Mouse (Mus musculus) lung, postnatal 14 days (tissue): Measurements from ENCODE around the gene Nrtn.
A peak's percentile ranks its signal among the peaks of the same experiment; 100 is the strongest.

Source experiments
- DNase-seq: peaks from one replicate; pipeline ENCODE4 v3.0.0; 2021

Nrtn gene

DNA sequence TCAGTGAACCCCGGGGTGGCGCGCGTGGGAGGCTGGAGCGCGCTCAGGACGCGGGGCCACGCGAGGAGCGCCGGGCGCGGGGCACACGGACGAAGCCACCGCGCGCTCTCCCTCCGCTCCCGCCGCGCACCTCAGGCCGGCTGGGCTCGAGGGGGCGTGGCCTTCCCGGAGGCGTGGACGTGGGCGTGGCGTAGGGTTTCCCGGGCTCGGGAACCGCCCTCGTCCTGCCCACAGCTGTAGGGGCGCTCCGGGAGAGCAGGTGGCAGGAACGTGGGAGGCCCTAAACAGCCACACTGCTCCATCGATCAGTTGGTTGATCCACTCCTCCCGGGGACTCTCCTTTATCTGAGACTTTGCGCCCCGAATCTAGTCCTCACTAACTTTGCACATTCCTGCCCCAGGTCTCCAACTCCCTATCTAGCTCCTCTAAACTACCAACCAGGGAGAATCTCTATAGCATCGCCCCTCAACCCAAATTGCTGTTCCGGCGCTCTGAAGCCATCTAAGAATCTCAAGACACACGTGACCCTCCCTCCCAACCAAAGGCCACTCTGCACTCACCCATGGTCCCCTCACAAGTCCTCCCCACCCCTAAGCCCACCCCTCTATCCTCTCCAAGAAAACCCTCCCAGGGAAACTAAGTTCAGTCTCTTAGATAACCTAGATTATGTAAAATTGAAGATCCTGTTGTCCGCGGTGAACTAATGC, at the start of gene Nrtn:
Gene Nrtn (minus strand): TSS at position 115 of the 708 bp plus-strand sequence.
- DNase-seq: peak; percentile 93

DNA sequence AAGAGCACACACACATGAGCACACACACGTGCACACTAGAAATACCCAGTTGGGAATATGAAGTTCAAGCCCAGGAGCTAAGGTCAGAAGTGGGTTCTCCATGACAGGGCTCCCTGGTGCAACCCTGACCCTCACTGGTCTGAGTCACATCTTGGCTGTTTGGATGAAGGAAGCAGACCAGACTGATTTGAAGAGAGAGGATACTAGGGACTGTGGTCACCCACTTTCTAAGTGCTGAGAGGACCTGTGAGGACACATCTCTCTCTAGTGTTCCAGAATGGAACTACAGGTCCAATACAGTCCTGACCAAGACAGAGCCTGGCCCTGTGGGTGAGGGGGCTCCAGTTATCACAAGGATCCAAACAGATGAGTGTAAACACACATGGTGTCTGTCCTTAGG, 48.5 kb upstream of the Nrtn start:
- DNase-seq: no peak

DNA sequence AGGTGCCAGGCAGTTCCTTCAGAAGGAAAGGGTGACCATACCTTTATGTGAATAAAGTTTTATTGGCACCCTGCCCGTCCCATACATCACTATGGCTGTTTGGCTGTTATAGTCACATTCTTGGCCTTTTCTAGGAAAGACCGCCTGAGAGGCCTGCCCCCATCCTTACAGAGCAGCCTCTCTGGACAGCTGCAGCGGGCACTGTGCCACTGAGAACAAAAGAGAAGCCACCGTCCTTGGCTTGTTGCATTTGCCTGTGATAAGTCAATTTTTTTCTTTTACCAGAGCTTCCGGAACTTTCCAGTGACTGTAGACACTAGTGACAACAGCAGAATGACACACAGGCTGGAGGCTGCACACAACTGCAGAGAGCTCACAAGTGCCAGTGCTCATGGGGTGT, 47.6 kb upstream of the Nrtn start:
- no peak for DNase-seq

DNA sequence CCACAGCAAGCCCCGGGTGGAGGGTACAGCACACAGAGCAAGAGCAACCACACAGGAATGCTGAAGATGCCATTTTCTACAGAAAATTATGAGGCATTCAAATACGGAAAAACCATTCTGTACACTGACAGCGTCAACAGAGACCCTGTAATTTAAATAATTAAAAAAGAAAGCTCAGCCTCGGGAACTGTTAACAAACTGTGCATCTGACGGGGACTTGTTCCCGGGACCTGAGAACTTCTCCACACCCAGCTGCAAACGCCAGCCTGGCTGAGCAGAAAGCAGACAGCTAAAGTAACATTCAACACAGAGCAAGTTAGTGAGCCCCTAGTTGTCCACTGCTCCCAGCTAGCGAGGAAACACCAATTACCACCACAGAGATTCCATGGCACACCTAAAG, 44.7 kb upstream of the Nrtn start:
- DNase-seq: no peak

DNA sequence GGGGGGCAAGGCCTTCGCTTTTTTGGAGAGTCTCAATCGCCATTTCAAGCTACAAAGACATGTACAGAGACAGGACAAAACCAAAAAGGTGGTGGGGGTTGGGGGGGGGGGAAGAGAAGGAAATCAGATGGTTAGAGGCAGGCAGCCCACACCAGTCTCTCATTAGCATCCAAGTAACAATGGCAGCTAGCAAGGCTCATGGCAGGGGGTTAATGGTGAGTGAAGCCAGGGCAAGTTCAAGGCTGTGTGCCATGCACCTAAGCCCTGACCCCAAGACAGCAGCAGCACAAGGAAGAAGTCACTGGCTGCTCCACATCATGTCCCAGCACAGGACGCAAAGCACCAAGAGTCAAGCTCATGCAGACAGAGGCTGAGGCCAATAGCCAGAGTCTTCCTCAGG, 41.9 kb upstream of the Nrtn start:
- no peak for DNase-seq

DNA sequence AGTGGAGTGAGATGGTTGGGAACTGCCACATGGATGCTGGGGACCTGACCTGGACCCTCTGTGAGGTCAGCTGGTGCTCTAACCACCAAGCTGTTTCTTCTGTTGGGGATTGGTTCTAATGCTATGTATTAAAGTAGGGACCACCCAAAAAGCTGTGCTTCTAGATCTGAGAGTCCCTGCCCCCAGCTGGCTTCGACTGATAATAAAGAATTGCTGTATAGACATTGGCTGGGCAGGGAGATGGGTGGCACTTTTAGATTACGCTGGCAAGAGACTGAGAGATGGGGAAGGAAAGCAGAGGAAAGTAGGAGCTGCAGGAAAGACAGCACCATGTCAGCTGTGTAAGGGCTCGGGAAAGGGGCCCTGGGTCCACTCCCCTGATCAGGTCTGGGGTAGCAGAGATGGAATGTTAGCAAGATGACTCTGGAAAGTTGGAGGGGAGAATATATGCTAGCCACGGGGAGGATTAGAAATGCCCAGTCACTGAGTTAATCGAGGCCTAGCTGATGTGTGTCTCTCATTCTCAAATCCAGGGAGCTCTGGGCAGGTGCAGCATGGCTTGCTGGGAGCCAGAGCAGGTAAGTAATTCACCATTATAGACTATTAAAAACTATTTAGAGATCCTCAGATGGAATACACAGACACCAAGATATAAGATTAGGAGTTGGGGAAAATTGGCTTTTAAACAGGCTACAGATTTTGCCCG, 36.4 kb upstream of the Nrtn start:
- no peak for DNase-seq

DNA sequence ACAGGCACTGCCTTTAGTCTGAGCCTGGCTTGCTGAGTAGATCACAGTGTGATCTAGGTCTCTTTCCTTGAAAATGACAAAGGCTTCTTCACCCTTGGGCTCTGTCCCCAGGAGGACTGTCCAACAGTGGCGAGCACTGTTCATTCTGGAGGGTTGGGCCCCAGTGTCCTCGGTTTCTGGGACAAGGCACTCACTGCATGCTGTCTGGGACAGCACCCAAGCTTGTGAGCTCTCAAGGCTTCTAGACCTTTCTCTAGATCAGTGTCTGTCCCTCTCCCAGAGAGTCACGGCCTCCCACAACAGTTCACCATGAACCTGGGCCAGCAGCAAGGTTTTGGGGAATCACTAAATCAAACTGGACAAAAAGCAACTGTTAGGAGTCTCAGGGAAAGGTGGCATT, 35.3 kb upstream of the Nrtn start:
- DNase-seq: no peak

DNA sequence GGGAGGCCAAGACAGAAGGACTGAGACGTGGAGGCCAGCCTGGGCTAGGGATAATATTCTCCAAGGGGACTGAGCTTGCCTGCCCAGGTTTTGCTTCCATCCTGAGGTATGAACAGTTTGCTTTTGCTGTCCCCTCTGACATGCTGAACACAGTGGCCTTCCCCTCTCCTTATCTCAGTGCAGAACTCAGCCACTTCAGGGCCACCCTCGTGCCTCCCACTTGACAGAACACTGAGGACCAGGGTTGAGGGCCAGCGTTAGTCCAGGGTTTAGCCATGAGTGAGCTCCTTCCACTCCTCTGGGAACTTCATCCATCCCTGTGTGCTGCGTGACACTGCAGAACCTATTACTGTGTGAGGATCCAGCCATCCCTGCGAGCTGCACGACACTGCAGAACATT, 32.0 kb upstream of the Nrtn start:
- DNase-seq: no peak

DNA sequence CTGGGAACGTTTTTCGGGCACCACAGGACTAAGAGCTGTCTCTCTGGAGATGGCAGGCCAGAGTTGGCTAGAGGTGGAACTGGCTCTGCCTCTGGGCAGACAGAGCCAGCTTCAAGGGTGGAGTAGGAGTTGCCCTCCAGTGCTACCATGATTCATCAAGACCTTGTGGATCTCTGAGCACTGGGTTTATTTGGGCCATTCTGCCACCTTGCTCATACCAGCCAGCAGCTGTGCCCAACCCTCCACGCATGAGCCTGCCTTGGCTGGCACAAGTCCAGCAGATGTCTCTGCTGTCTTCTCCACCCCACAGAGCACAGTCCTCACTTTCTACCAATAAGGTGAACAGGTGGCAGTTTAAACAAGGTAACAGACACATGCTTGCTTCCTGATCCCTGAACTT, 31.6 kb upstream of the Nrtn start:
- DNase-seq: no peak

DNA sequence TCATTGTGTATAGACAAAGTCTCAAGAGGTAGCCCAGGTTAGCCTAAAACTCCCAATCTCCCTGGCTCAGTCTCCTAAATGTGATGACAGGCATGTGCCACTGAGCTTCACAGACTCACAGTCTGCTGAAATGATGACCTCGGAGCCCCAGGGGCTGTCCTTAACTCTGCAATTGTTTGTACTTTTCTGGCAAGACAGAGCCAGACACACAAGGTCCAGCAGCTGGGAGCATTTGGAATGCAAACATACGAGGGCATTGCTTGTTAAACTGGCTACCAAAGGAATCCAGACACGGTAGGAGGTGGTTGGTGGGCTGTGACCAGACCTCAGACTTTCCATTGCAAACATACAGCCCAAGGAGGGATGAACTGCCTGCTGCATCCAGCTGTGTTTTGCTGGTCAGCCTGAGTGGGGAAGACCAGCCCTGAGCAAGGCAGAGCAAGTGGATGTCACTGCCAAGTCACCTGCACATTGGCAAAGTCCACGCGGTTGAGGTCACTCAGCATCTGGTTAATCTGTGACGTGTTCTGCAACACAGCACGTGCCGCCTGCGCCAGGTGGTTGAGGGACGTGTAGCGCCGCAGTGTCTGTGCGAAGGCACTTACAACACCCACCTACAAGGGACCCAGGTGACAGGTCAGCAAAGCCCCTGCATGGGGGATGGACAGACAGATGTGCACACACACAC, 23.1 kb upstream of the Nrtn start:
- no peak for DNase-seq

DNA sequence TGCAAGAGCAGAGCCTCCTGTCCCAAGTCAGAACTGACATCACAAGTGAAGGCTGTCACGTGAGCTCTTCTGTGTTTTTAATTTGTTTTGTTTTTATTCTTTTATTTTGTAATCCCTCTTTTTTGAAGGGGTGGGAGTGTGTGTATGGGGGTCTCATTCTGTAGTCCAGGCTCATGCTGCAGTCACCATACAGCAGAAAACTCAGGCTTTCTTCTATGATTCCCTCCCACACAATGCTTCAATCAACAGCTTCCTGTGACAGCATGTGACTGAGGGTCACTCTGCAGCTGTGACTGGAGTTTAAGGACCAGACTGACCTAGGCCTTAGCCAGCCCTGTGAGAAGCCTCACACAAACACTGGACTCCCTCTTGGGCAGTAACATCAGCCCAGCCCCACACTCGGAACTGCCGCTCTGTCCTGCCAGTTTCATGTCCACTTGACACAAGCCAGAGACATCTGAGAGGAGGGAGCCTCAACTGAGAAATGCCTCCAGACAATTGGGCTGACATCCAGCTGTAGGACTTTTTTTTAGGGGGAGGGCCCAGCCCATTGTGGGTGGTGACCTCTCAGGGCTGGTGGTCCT, 21.5 kb upstream of the Nrtn start:
- DNase-seq: no peak

DNA sequence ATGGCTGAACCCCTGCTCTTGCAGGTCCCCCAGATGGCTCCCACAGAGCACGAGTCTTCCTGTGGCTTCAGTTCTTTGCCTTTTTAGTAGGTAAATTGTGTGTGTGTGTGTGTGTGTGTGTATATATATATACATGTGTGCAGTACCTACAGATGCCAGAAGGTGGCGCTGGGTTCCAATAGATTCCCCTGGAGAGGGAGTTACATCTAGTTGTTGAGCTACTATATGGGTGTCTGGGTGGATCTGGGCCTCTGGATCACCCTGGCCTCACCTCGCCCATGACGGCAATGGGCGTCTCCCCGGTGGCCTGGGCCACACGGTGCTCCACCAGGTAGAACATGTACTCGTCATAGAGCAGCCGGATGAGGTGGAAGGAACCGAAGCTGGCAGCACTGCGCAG, 20.2 kb upstream of the Nrtn start:
- no peak for DNase-seq

DNA sequence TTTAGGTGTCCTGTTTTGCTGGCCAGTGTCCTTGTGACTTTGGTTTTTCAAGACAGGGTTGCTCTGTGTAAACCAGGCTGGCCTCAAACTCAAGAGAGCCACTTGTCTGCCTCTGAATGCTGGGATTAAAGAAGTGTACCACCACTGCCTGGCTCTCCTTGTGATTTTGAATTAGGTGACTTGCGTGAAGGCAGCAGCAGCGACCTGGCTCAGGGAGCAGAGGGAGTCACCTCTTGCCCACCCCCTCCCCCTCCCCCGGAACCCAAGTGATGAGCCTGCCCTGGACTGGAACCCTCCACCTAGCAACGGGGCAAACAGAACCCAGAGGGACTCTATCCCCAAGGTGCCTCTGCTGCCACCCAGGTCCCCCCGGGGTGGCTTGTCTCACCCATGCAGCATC, 12.6 kb upstream of the Nrtn start, which contains the start of gene Prr22:
Gene Prr22 (plus strand): TSS at position 301 of the 400 bp plus-strand sequence.
- no peak for DNase-seq

DNA sequence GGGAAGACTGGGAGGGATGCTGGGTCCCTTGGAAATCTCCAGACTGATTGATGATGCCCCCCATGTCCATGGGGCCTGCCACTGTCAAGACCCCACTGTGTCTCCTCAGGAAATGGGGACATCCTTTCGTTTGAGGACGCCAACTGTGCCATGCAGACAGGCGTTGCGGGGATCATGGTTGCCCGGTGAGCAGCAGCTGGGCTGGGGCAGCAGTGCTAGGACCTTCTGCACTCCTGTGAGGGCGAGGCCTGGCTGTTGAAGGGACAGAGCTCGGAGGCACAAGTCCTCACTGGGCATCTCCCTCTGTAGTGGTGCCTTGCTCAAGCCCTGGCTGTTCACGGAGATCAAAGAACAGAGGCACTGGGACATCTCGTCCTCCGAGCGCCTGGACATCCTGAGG, 11.6 kb upstream of the Nrtn start:
- no peak for DNase-seq

DNA sequence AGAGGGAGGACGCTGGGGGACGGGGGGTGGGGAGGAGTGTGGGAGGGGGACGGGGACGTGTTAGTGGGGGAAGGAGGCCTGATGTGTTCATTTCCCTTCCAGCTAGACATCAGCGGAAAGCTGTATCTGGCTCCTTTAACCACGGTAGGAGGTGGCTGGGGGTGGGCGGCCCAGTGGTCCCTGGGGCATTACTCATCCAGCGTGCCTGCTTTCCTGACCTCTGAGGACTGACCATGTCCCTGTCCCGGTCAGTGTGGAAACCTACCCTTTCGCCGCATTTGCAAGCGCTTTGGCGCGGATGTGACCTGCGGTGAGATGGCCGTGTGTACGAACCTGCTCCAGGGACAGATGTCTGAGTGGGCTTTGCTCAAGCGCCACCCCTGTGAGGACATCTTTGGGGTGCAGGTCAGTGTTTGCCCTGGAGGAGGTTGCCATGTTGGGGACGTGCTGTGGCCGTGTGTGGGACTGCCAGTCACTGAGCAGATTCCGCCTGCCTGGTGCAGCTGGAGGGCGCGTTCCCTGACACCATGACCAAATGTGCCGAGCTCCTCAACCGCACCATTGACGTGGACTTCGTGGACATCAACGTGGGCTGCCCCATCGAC, 10.3 kb upstream of the Nrtn start:
- DNase-seq: no peak

DNA sequence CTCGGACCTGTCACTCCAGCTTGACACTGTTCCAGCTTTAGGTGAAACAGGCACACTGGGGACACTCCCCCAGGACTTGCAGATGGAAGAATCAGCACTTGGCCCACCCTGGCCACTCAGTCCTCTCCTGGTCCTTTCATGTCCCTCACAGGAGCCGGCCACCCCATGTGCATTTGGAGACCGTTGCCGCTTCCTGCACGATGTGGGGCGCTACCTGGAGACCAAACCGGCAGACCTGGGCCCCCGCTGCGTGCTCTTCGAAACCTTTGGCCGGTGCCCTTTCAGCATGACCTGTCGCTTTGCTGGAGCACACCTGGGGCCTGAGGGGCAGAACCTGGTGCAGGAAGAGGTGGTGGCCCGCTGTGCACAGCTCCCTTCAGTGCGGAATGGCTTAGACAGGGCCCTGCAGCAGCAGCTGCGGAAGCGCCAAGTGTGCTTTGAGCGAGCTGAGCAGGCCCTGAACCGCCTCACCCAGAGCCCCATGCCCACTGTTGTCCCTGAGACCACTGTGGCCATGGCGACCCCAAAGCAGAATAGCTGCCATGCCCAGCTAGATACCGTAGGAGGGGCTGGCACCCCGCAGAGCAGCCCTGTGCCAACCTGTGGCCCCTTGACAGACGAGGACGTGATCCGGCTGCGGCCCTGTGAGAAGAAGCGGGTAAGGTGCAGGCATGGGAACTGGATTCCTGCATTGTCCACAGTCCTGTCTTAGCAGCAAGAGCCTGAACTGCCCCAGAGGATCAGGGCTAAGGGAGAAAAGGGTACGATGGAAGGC, 9.5 kb upstream of the Nrtn start:
- DNase-seq: no peak

DNA sequence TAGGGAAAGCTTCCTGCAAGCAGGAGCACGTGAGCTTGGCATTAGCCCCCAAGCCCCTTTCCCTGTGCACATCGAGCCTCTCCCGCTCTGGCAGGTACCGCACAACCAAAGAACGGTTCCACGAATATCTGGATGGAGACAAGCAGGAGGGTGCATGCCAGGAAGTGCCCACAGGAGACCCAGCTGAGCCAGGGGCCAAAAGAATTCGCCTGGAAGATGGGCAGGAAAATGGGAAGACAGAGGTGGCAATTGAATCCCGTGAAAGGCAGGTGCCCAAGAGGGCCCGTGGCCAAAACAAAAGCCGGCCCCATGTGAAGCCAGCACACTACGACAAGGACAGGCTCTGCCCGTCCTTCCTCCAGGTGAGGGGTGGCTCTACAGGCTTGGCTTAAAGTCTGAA, 8.1 kb upstream of the Nrtn start:
- DNase-seq: no peak

DNA sequence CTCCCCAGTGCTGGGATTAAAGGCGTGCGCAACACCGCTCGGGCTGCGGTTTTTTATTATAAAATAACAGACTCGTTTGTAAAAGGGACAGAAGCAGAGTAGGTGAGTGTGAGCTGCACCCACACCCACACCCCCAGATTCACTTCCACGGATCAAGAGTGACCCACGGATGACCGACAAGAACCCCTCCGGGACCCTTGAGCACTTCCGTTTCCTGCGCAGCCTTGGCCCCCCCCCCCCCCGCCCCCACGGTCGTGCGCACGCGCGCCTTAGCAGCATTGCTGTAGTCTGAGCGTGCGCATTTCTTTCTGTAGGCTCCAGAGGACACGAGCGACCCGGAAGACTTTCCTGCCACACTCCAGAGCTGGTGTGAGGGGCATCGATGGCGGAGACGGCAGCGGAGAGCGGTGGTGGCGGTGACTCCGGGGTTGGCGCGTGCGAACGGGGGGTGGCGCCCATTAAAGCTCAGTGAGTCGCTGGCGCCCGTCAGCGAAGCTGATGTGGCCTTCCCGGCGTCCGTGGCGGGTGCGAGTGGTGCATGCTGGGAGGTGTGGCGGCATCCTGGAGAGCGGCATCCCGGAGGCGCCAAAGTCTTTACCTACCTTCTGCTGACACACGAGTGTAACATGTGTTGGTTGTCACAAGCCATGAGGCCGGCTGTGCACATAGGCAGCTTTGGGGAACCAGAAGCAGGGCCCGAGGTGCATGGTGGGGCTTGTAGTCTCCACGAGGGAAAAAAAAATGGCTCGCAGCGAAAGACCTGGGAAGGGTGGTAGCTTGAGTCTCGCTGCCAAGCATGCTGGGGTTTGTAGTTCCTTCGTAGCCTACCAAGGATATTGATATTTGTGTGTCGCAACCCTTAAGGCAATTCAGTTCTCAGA, 7.4 kb upstream of the Nrtn start, which contains the start of gene Dus3l:
Gene Dus3l (plus strand): TSS at position 284 of the 881 bp plus-strand sequence.
- DNase-seq: peak; percentile 84

DNA sequence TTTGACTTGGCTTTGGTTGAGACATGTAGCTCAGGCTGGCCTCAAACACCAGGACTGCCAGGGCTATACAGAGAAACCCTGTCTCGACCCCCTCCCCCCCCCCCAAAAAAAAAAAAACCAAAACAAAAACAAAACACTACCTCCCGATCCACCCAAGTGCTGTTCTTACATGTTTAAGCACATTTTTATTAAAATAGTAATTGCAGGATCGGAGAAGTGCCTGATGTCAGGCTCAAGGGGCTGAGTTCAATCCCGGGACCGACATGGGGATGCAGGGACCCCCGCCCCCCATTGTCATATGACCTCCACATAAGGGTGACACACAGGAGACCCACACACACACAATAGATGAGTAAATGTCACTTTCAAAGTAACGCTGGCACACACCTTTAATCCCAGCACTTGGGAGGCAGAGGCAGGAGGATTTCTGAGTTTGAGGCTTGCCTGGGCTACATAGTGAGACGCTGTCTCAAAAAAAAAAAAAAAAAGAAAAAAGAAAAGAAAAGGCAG, 6.5 kb upstream of the Nrtn start:
- DNase-seq: no peak

DNA sequence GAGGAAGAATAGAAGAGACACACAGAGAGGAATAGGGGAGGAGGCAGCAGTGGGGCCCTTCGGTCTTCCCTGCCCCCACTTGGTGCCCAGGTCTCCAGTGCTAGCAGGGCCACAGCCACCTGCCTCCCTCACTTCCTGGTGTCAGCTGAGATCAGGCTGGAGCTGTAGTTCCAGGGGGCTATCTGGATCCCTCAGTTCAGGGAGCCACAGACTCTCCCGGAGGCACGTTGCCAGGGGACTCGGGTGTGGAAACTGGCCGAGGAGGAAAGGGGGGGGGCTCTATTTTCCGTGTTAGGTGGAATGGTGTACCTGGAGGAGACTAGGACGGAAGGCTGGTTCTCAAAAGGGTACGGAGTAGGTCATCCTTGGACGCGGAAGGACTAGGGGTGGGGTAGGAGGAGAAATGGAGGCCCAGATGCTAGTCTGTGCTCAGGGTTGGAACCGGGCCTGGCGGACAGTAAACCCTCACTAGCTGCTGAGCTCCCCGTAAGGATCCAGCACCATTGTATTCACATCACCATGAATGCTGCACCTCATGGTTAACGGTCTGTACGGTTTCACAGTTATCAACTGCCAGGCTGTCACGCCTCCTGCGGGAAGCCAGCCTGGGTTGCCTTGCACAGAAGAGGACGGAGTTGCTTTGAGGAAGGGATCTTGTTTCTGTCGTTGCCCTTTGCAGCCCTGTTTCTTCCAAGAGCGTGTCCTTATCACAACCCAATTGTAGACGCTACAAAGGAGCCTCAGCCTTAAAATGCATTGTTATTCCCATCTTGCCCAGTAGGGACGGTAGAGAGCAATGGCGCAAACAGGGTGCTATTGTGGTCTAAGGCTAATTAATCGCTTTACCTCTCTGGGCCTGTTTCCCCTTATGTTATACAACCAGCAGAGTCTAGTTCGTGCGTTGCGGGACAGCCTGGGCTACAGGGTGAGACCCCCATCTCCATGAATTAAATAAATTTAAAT, 5.7 kb upstream of the Nrtn start:
- peak; percentile 74 for DNase-seq
